In the genomic region with DNA sequence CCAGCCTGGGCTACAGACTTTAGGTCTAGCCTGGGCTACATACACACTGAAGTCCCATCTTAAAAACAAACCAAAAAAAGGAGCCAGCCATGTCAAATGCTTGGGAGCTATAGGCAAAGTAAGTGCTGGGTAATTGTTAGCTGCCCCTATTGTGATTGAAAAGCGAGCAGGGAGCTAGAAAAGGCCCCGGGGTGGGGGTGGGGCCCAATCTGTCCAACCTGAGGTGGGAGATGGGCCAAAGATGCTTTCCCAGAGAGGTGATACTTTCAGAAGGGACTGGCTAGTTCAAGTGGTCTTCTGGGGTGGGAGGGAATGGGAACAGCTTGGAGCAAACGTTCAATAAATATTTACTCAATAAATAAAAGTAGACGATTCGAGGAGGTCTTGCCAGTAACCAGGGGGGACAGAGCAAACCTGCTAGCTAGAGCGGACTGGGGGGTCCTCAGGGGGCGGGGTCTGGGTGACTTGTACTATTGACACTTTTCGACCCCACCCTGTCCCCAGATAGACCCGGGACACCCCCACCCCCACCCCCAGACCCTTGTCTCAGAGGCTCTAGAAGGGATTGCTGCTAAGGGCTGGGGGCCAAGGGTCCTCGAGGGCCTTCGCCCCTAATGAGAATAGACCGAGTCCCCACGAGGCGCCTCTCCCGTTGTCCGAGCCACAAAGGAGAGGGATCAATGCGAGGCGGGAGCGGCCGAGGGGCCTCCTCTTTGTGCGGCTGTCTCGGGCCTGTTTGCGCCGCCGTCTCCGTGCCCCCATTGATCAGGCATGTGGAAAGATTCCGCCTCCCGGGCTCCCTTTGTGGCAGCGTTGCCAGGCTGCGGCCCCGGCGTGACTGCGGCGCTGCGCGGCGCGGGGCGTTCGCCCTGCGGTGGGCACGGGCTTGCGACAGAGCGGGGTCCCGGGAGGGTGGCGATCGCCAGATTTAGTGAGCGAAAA, we compare ENCODE assay signal across 8 mouse cellular contexts. TPM values are rescaled to one million over a fixed set of nuclear protein-coding genes. Genes with fewer than 3 reads are reported as not detected.
DNase-seq lines count a peak whose midpoint lies in the region; ATAC-seq and TF ChIP-seq lines count a peak whose summit lies in the region.

No protein-coding gene starts in this region.

- TF ChIP-seq EP300 in liver, postnatal 0 days (IDR thresholded peaks at IDR 0.05; ENCODE audit: low read depth): no peak

- H3K9me3 ChIP-seq in embryonic facial prominence, embryonic 13.5 days: no peaks in the 10 kb centered on the region
- no peaks in the 10 kb centered on the region for H3K9me3 ChIP-seq in liver, postnatal 0 days (ENCODE audit: low read length)
- no peaks in the 10 kb centered on the region for H3K9me3 ChIP-seq in stomach, embryonic 14.5 days (ENCODE audit: control insufficient read depth, low read depth, low read length)

- H3K9ac ChIP-seq in embryonic facial prominence, embryonic 13.5 days: peak overlapping the region; percentile 84
- no peak overlapping the region for H3K9ac ChIP-seq in liver, postnatal 0 days (replicated peaks)
- peak overlapping the region; percentile 59 for H3K9ac ChIP-seq in stomach, embryonic 14.5 days (replicated peaks; ENCODE audit: low read depth, low read length)

- H3K4me3 ChIP-seq in gastrocnemius, adult 2 months: peak overlapping the region; percentile 57
- peak overlapping the region; percentile 43 for H3K4me3 ChIP-seq in embryonic facial prominence, embryonic 13.5 days
- peak overlapping the region; percentile 49 for H3K4me3 ChIP-seq in layer of hippocampus, adult 2 months
- H3K4me3 ChIP-seq in liver, postnatal 0 days (ENCODE audit: low read depth, low read length): peak overlapping the region; percentile 22
- H3K4me3 ChIP-seq in stomach, embryonic 14.5 days (ENCODE audit: low read depth, low read length): peak overlapping the region; percentile 31

- H3K27ac ChIP-seq in gastrocnemius, adult 2 months: no peak overlapping the region
- peak overlapping the region; percentile 81 for H3K27ac ChIP-seq in embryonic facial prominence, embryonic 13.5 days
- H3K27ac ChIP-seq in layer of hippocampus, adult 2 months: peak overlapping the region; percentile 81
- no peak overlapping the region for H3K27ac ChIP-seq in liver, postnatal 0 days (ENCODE audit: low read depth)
- no peak overlapping the region for H3K27ac ChIP-seq in stomach, embryonic 14.5 days (ENCODE audit: low read length)

- no peaks in the 10 kb centered on the region for H3K36me3 ChIP-seq in embryonic facial prominence, embryonic 13.5 days
- H3K36me3 ChIP-seq in liver, postnatal 0 days (replicated peaks; ENCODE audit: insufficient read depth, low read length): no peaks in the 10 kb centered on the region
- H3K36me3 ChIP-seq in stomach, embryonic 14.5 days (ENCODE audit: control insufficient read depth, insufficient read depth, low read length): no peaks in the 10 kb centered on the region

- WGBS in embryonic facial prominence, embryonic 13.5 days: 3% methylated on average over 48 of the region's 48 CpGs
- WGBS in liver, postnatal 0 days (ENCODE audit: insufficient replicate concordance): 5% methylated on average over 48 of the region's 48 CpGs
- 3% methylated on average over 48 of the region's 48 CpGs for WGBS in stomach, embryonic 14.5 days

- H3K4me1 ChIP-seq in embryonic facial prominence, embryonic 13.5 days: peaks cover 33% of the 10 kb centered on the region
- H3K4me1 ChIP-seq in liver, postnatal 0 days (ENCODE audit: insufficient read depth): no peaks in the 10 kb centered on the region
- peaks cover 9% of the 10 kb centered on the region; the same call in 1 of the 2 replicates for H3K4me1 ChIP-seq in stomach, embryonic 14.5 days (ENCODE audit: control insufficient read depth, insufficient read depth, low read length)

- no peaks in the 10 kb centered on the region for H3K27me3 ChIP-seq in embryonic facial prominence, embryonic 13.5 days
- peaks cover 37% of the 10 kb centered on the region for H3K27me3 ChIP-seq in liver, postnatal 0 days (ENCODE audit: insufficient read depth, low read length)
- no peaks in the 10 kb centered on the region for H3K27me3 ChIP-seq in stomach, embryonic 14.5 days (ENCODE audit: control insufficient read depth, insufficient read depth, low read length)

- peak overlapping the region; percentile 75 for H3K4me2 ChIP-seq in embryonic facial prominence, embryonic 13.5 days
- H3K4me2 ChIP-seq in liver, postnatal 0 days (ENCODE audit: low read depth, low read length): peak overlapping the region; percentile 61
- H3K4me2 ChIP-seq in stomach, embryonic 14.5 days (replicated peaks; ENCODE audit: low read depth, low read length): peak overlapping the region; percentile 83

- TF ChIP-seq CTCF in gastrocnemius, adult 2 months (IDR thresholded peaks at IDR 0.05): no peak
- 0 out of 2 replicates have a peak, but pooled peaks have one; percentile 3 for TF ChIP-seq CTCF in layer of hippocampus, adult 2 months (conservative IDR thresholded peaks at IDR 0.05)
- TF ChIP-seq CTCF in liver, postnatal 0 days (IDR thresholded peaks at IDR 0.05; ENCODE audit: low read depth): no peak

- no peak for DNase-seq in gastrocnemius, adult 2 months
- DNase-seq in gastrocnemius, postnatal 36 days: no peak
- peak; percentile 68 for DNase-seq in ZHBTc4 (ENCODE audit: low read depth, low spot score)
- DNase-seq in layer of hippocampus, adult 2 months (ENCODE audit: low spot score in 2 of 2): peak; percentile 35 to 51
- DNase-seq in liver, postnatal 0 days: no peak
- no peak for DNase-seq in natural killer cell, adult 2 months (ENCODE audit: low spot score in 2 of 2)

- intact Hi-C loops in gastrocnemius, adult 2 months (cut with DNase I): no loop called here
- intact Hi-C loops in gastrocnemius, postnatal 36 days (cut with DNase I): no loop called here

- peak; percentile 53; the same call in 1 of the 2 replicates for ATAC-seq in embryonic facial prominence, embryonic 13.5 days (ENCODE audit: insufficient number of reproducible peaks, insufficient read depth, low FRiP score, low TSS enrichment, low read depth)
- no peak for ATAC-seq in liver, postnatal 0 days
- ATAC-seq in stomach, embryonic 14.5 days (ENCODE audit: insufficient number of reproducible peaks, insufficient read depth, low FRiP score, low read depth): peak; percentile 70; the same call in 1 of the 2 replicates

RNA-seq across cellular contexts. Expression of a gene that starts 31.3 kb away (rescaled TPM):
- total RNA-seq in gastrocnemius, adult 2 months (2021): under 1 TPM in 1 of 2 experiments, not detected in 1; 0.61 TPM
- under 1 TPM; 0.36 to 0.49 TPM for total RNA-seq in gastrocnemius, postnatal 36 days (2021)
- 22.3 and 23.9 TPM in 2 replicates for polyA plus RNA-seq in embryonic facial prominence, embryonic 13.5 days (2015; fragmentation: Nextera tagmentation; extraction: Ambion mirVana)
- total RNA-seq in layer of hippocampus, adult 2 months (2021): 10 to 100 TPM; 48.6 to 52.4 TPM
- 0.15 and 0.26 TPM in 2 replicates for polyA plus RNA-seq in liver, postnatal 0 days (2015; fragmentation: Nextera tagmentation; extraction: Ambion mirVana)
- 15.7 and 17.2 TPM in 2 replicates for polyA plus RNA-seq in stomach, embryonic 14.5 days (2014; fragmentation: Nextera tagmentation; extraction: Ambion mirVana)

RNA-seq across cellular contexts. Expression of a gene that starts 49.3 kb away (rescaled TPM):
- 10 to 100 TPM; 38.7 to 60.9 TPM for total RNA-seq in gastrocnemius, adult 2 months (2021)
- total RNA-seq in gastrocnemius, postnatal 36 days (2021): 10 to 100 TPM; 49.7 to 56.1 TPM
- polyA plus RNA-seq in embryonic facial prominence, embryonic 13.5 days (2015; fragmentation: Nextera tagmentation; extraction: Ambion mirVana): 786 and 801 TPM in 2 replicates
- total RNA-seq in layer of hippocampus, adult 2 months (2021): 100 to 1,000 TPM; 685 to 700 TPM
- 936 and 952 TPM in 2 replicates for polyA plus RNA-seq in liver, postnatal 0 days (2015; fragmentation: Nextera tagmentation; extraction: Ambion mirVana)
- 898 and 932 TPM in 2 replicates for polyA plus RNA-seq in stomach, embryonic 14.5 days (2014; fragmentation: Nextera tagmentation; extraction: Ambion mirVana)

RNA-seq across cellular contexts. Expression of a gene that starts 57.1 kb away (rescaled TPM):
- 10 to 100 TPM; 19.1 to 20.3 TPM for total RNA-seq in gastrocnemius, adult 2 months (2021)
- 10 to 100 TPM; 16.5 to 19.4 TPM for total RNA-seq in gastrocnemius, postnatal 36 days (2021)
- polyA plus RNA-seq in embryonic facial prominence, embryonic 13.5 days (2015; fragmentation: Nextera tagmentation; extraction: Ambion mirVana): 58.0 and 64.4 TPM in 2 replicates
- 10 to 100 TPM; 22.3 to 25.4 TPM for total RNA-seq in layer of hippocampus, adult 2 months (2021)
- 20.3 and 24.2 TPM in 2 replicates for polyA plus RNA-seq in liver, postnatal 0 days (2015; fragmentation: Nextera tagmentation; extraction: Ambion mirVana)
- polyA plus RNA-seq in stomach, embryonic 14.5 days (2014; fragmentation: Nextera tagmentation; extraction: Ambion mirVana): 61.3 and 63.8 TPM in 2 replicates

RNA-seq across cellular contexts. Expression of a gene that starts 57.1 kb away (rescaled TPM):
- 10 to 100 TPM; 22.2 to 28.0 TPM for total RNA-seq in gastrocnemius, adult 2 months (2021)
- total RNA-seq in gastrocnemius, postnatal 36 days (2021): 10 to 100 TPM; 22.0 to 22.2 TPM
- 31.1 and 32.1 TPM in 2 replicates for polyA plus RNA-seq in embryonic facial prominence, embryonic 13.5 days (2015; fragmentation: Nextera tagmentation; extraction: Ambion mirVana)
- total RNA-seq in layer of hippocampus, adult 2 months (2021): 10 to 100 TPM; 19.5 to 20.8 TPM
- polyA plus RNA-seq in liver, postnatal 0 days (2015; fragmentation: Nextera tagmentation; extraction: Ambion mirVana): 11.7 and 12.1 TPM in 2 replicates
- 36.0 and 37.0 TPM in 2 replicates for polyA plus RNA-seq in stomach, embryonic 14.5 days (2014; fragmentation: Nextera tagmentation; extraction: Ambion mirVana)

Comparison
In these comparisons a context has a peak if more than half of its experiments do, and no peak if none do; other contexts are left out.
1. DNase-seq: peak in ZHBTc4 (single experiment) and layer of hippocampus, adult 2 months (2 of 2); none in gastrocnemius, adult 2 months (single experiment), gastrocnemius, postnatal 36 days (0 of 2), liver, postnatal 0 days (single experiment) and natural killer cell, adult 2 months (0 of 2).
2. H3K27ac ChIP-seq: peak in embryonic facial prominence, embryonic 13.5 days (single experiment) and layer of hippocampus, adult 2 months (single experiment); none in gastrocnemius, adult 2 months (single experiment), liver, postnatal 0 days (single experiment) and stomach, embryonic 14.5 days (single experiment).
3. RNA of a gene that starts 31.3 kb away (total RNA-seq): 48.6 to 52.4 TPM in layer of hippocampus, adult 2 months; 0.61 TPM in gastrocnemius, adult 2 months and 0.36 to 0.49 TPM in gastrocnemius, postnatal 36 days; every median in the first group is over 10 times any median in the second.
4. RNA of a gene that starts 49.3 kb away (total RNA-seq): 685 to 700 TPM in layer of hippocampus, adult 2 months; 38.7 to 60.9 TPM in gastrocnemius, adult 2 months and 49.7 to 56.1 TPM in gastrocnemius, postnatal 36 days; every median in the first group is over 10 times any median in the second.
5. Peak in every context shown above with its lines, with median percentiles within 50 percentile points of each other: H3K4me3 ChIP-seq and H3K4me2 ChIP-seq.